Mouse (Mus musculus) midbrain, embryonic 10.5 days (tissue): ENCODE measurements at regions not wholly inside any gene's neighbourhood (a gene's known extent, or its start where the extent isn't known, plus 50 kb on each side); places are given as distances from the start of the nearest gene placed in this dataset.

ENCODE experiments used
- DNase-seq: peaks from one replicate; pipeline ENCODE4 v3.0.0-alpha.2; 2017; ENCODE audit warnings: low spot score
- H3K27ac ChIP-seq: fragments of 300-500 bp; sonication (generic); replicated peaks from 2 replicates; pipeline ENCODE4 v1.5.1; 2016; ENCODE audit warnings: mild to moderate bottlenecking
- H3K27me3 ChIP-seq: fragments of 300-500 bp; sonication (generic); 2 replicates; pipeline ENCODE4 v1.6.1; 2016; ENCODE audit warnings: low read depth, mild to moderate bottlenecking; ENCODE audit not compliant: poor library complexity, severe bottlenecking
- H3K36me3 ChIP-seq: fragments of 300-500 bp; sonication (generic); 2 replicates; pipeline ENCODE4 v1.6.1; 2016; ENCODE audit warnings: mild to moderate bottlenecking, moderate library complexity
- H3K4me1 ChIP-seq: fragments of 300-500 bp; sonication (generic); 2 replicates; pipeline ENCODE4 v1.6.1; 2016
- H3K4me3 ChIP-seq: fragments of 300-500 bp; sonication (generic); 2 replicates; pipeline ENCODE4 v1.5.1; 2016; ENCODE audit warnings: mild to moderate bottlenecking, moderate library complexity
- H3K9me3 ChIP-seq: fragments of 300-500 bp; sonication (generic); replicated peaks from 2 replicates; pipeline ENCODE4 v1.6.1; 2016; ENCODE audit warnings: mild to moderate bottlenecking
- WGBS: fragments of 180-500 bp; shearing (Covaris S2); methylation state at CpG from one replicate; pipeline ENCODE4 v1.1.7; 2016; 5-methylcytosine and 5-hydroxymethylcytosine counted together

- Histone ChIP-seq H3K4me1 (no peaks in the 10 kb centered on the region), H3K4me3 (no peak overlapping the region), H3K36me3 (no peaks in the 10 kb centered on the region), H3K9me3 (no peaks in the 10 kb centered on the region), H3K27me3 (peaks cover 86% of the 10 kb centered on the region), H3K27ac (no peak overlapping the region)
- WGBS = 87% methylated on average over 2 of the region's 2 CpGs
- DNase-seq = no peak
Observed at GRCm38 (mm10) chrX:161051639-161052038, 57.1 kb upstream of the Cdkl5 start.
